In genomic region chr12:84161616-84162433, GRCm38 (mm10) we compare ENCODE assay signal across 9 mouse cellular contexts. TPM values are rescaled to one million over a fixed set of nuclear protein-coding genes. Genes with fewer than 3 reads are reported as not detected.
A peak's percentile ranks its signal among the peaks of the same experiment; 100 is the strongest.
DNase-seq lines count a peak whose midpoint lies in the region; ATAC-seq lines count a peak whose summit lies in the region.
"Had no signal": no experiment of that assay in that cellular context is flagged by ENCODE, and none has a peak within 500 bp of the region (broad histone marks: within the 10 kb centered on the region; RNA-seq: fewer than 3 reads in every experiment).

No protein-coding gene starts in this region.

- 71% methylated on average over 14 of the region's 14 CpGs for WGBS in forebrain, embryonic 15.5 days
- WGBS in forebrain, embryonic 16.5 days, result 71% methylated on average over 14 of the region's 14 CpGs
- WGBS in liver, embryonic 11.5 days, result 81% methylated on average over 14 of the region's 14 CpGs

- ATAC-seq in forebrain, embryonic 15.5 days (replicated peaks), result 0 out of 2 replicates have a peak, but pooled peaks have one; percentile 19
- ATAC-seq in forebrain, embryonic 16.5 days, result no peak
- peak; percentile 57 for ATAC-seq in liver, embryonic 11.5 days (replicated peaks; ENCODE audit: low FRiP score)

- peaks cover 19% of the 10 kb centered on the region; the same call in 1 of the 2 replicates for H3K36me3 ChIP-seq in forebrain, embryonic 15.5 days
- H3K36me3 ChIP-seq in forebrain, embryonic 16.5 days (ENCODE audit: control insufficient read depth, insufficient read depth), result peaks cover 3% of the 10 kb centered on the region; the same call in 1 of the 2 replicates
- H3K36me3 ChIP-seq in liver, embryonic 11.5 days (ENCODE audit: control insufficient read depth, insufficient read depth, low read length), result peaks cover 45% of the 10 kb centered on the region

- no peaks in the 10 kb centered on the region for H3K27me3 ChIP-seq in forebrain, embryonic 15.5 days
- H3K27me3 ChIP-seq in forebrain, embryonic 16.5 days (replicated peaks; ENCODE audit: control insufficient read depth, insufficient read depth, low read length), result no peaks in the 10 kb centered on the region
- H3K27me3 ChIP-seq in liver, embryonic 11.5 days (replicated peaks; ENCODE audit: control insufficient read depth, insufficient read depth, low read length), result no peaks in the 10 kb centered on the region
- H3K27me3 ChIP-seq: limb, embryonic 12.5 days had no signal

- no peak overlapping the region for H3K27ac ChIP-seq in forebrain, embryonic 15.5 days (replicated peaks)
- H3K27ac ChIP-seq in forebrain, embryonic 16.5 days (ENCODE audit: low read length), result no peak overlapping the region
- H3K27ac ChIP-seq in liver, embryonic 11.5 days (ENCODE audit: low read depth, low read length), result peak overlapping the region; percentile 58
- H3K27ac ChIP-seq: limb, embryonic 12.5 days had no signal

- H3K9ac ChIP-seq in forebrain, embryonic 15.5 days (replicated peaks), result no peak overlapping the region
- no peak overlapping the region for H3K9ac ChIP-seq in forebrain, embryonic 16.5 days (replicated peaks; ENCODE audit: low read depth, low read length)
- H3K9ac ChIP-seq in liver, embryonic 11.5 days (ENCODE audit: low read depth, low read length), result no peak overlapping the region
- H3K9ac ChIP-seq: limb, embryonic 12.5 days had no signal

- intact Hi-C loops in left cerebral cortex, postnatal 4 days (cut with DNase I), result no loop called here

- H3K4me2 ChIP-seq in forebrain, embryonic 15.5 days (replicated peaks), result no peak overlapping the region
- no peak overlapping the region for H3K4me2 ChIP-seq in forebrain, embryonic 16.5 days (ENCODE audit: low read length)
- H3K4me2 ChIP-seq in liver, embryonic 11.5 days, result no peak overlapping the region
- H3K4me2 ChIP-seq: limb, embryonic 12.5 days had no signal

- peak; percentile 46 for DNase-seq in 3T3-L1 (ENCODE audit: low read depth, low spot score)
- peak; percentile 55 for DNase-seq in c-Kit-positive CD71-positive TER-119-negative erythroid progenitor cells, embryonic 14.5 days (ENCODE audit: low read depth)
- DNase-seq in liver, embryonic 11.5 days (ENCODE audit: low spot score), result peak; percentile 43
- peak; percentile 48 for DNase-seq in testis, postnatal 10 days (ENCODE audit: low spot score)
- DNase-seq in left cerebral cortex, postnatal 4 days, result no peak
- no peak for DNase-seq in layer of hippocampus, adult 9-11 months

- no peaks in the 10 kb centered on the region for H3K9me3 ChIP-seq in forebrain, embryonic 15.5 days
- H3K9me3 ChIP-seq in forebrain, embryonic 16.5 days (ENCODE audit: control insufficient read depth, low read length), result no peaks in the 10 kb centered on the region
- no peaks in the 10 kb centered on the region for H3K9me3 ChIP-seq in liver, embryonic 11.5 days (ENCODE audit: control insufficient read depth, low read length)
- H3K9me3 ChIP-seq: limb, embryonic 12.5 days had no signal

- H3K4me1 ChIP-seq in forebrain, embryonic 15.5 days, result no peaks in the 10 kb centered on the region
- no peaks in the 10 kb centered on the region for H3K4me1 ChIP-seq in forebrain, embryonic 16.5 days (replicated peaks; ENCODE audit: control insufficient read depth, insufficient read depth, low read length)
- peaks cover 17% of the 10 kb centered on the region for H3K4me1 ChIP-seq in liver, embryonic 11.5 days (replicated peaks; ENCODE audit: control insufficient read depth, insufficient read depth, low read length)

- no peak overlapping the region for H3K4me3 ChIP-seq in forebrain, embryonic 15.5 days
- no peak overlapping the region for H3K4me3 ChIP-seq in forebrain, embryonic 16.5 days (replicated peaks; ENCODE audit: low read length)
- H3K4me3 ChIP-seq in liver, embryonic 11.5 days (ENCODE audit: low read depth, low read length), result no peak overlapping the region
- H3K4me3 ChIP-seq: limb, embryonic 12.5 days had no signal

RNA-seq across cellular contexts. Expression of gene Pnma1, which starts 13.5 kb away (rescaled TPM):
- polyA plus RNA-seq in forebrain, embryonic 15.5 days (2015; fragmentation: Nextera tagmentation; extraction: Ambion mirVana), result 6.0 and 6.5 TPM in 2 replicates
- 5.3 and 7.2 TPM in 2 replicates for polyA plus RNA-seq in forebrain, embryonic 16.5 days (2015; fragmentation: Nextera tagmentation; extraction: Ambion mirVana)
- 0.27 and 0.53 TPM in 2 replicates for polyA plus RNA-seq in liver, embryonic 11.5 days (2014; fragmentation: Nextera tagmentation; extraction: Ambion mirVana)
- 10 to 100 TPM; 11.0 to 11.1 TPM for total RNA-seq in left cerebral cortex, postnatal 4 days (2021)

RNA-seq across cellular contexts. Expression of gene Dnal1, which starts 47.7 kb away (rescaled TPM):
- 9.6 and 10.1 TPM in 2 replicates for polyA plus RNA-seq in forebrain, embryonic 15.5 days (2015; fragmentation: Nextera tagmentation; extraction: Ambion mirVana)
- 10.4 and 12.8 TPM in 2 replicates for polyA plus RNA-seq in forebrain, embryonic 16.5 days (2015; fragmentation: Nextera tagmentation; extraction: Ambion mirVana)
- polyA plus RNA-seq in liver, embryonic 11.5 days (2014; fragmentation: Nextera tagmentation; extraction: Ambion mirVana), result 2.0 and 2.3 TPM in 2 replicates
- 10 to 100 TPM; 61.8 to 73.1 TPM for total RNA-seq in left cerebral cortex, postnatal 4 days (2021)

RNA-seq across cellular contexts. Expression of gene Elmsan1, which starts 56.9 kb away (rescaled TPM):
- 4.3 and 5.0 TPM in 2 replicates for polyA plus RNA-seq in forebrain, embryonic 15.5 days (2015; fragmentation: Nextera tagmentation; extraction: Ambion mirVana)
- 3.8 and 4.4 TPM in 2 replicates for polyA plus RNA-seq in forebrain, embryonic 16.5 days (2015; fragmentation: Nextera tagmentation; extraction: Ambion mirVana)
- 12.6 and 13.4 TPM in 2 replicates for polyA plus RNA-seq in liver, embryonic 11.5 days (2014; fragmentation: Nextera tagmentation; extraction: Ambion mirVana)
- total RNA-seq in left cerebral cortex, postnatal 4 days (2021), result 10 to 100 TPM; 12.9 to 14.9 TPM

Comparison
In these comparisons a context has a peak if more than half of its experiments do, and no peak if none do; other contexts are left out.
1. DNase-seq: peak in 3T3-L1 (single experiment), c-Kit-positive CD71-positive TER-119-negative erythroid progenitor cells, embryonic 14.5 days (single experiment), liver, embryonic 11.5 days (single experiment) and testis, postnatal 10 days (single experiment); none in left cerebral cortex, postnatal 4 days (single experiment) and layer of hippocampus, adult 9-11 months (single experiment).